Mouse (Mus musculus): ENCODE measurements at regions not wholly inside any gene's neighbourhood (a gene's known extent, or its start where the extent isn't known, plus 50 kb on each side); places are given as distances from the start of the nearest gene placed in this dataset.

DNA sequence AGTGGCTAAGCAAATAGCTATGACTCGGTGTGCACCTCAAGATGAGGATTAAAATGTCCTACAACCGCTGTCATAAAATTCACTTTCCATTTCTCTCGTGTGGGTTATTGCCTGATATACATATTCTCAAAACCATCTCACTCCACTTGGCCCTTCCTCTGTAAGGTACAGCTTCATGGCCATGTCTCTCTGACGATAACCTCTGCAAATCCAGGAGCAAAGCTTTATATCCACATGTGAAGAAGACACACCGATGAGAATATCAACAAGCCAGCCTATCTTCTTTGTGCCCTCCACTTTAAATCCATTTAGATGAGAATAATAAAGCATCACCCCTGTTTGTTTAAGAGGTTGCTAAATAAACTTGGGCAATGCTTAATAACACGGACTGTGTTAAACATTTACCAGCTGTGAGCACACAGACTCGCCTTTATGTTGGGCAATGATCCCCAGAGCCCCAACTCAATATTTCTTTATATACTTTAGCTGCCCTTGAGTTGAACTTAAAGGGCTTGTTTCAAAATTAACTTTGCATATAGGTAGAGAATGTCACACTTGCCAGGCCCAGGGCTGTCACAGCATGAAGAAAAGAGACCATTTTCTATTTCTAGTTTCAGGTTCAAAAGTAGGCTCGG is 161.2 kb upstream of the Ccdc122 start:
- no peak for DNase-seq (ENCODE audit: extremely low spot score in 1 of 2, low spot score in 2 of 2)
- intact Hi-C loops (cut with DNase I) = loop anchor here (2.0 to 10.0 kb wide), 3 partner anchors 111 to 371 kb away; partner anchors contain the start of gene Serp2

DNA sequence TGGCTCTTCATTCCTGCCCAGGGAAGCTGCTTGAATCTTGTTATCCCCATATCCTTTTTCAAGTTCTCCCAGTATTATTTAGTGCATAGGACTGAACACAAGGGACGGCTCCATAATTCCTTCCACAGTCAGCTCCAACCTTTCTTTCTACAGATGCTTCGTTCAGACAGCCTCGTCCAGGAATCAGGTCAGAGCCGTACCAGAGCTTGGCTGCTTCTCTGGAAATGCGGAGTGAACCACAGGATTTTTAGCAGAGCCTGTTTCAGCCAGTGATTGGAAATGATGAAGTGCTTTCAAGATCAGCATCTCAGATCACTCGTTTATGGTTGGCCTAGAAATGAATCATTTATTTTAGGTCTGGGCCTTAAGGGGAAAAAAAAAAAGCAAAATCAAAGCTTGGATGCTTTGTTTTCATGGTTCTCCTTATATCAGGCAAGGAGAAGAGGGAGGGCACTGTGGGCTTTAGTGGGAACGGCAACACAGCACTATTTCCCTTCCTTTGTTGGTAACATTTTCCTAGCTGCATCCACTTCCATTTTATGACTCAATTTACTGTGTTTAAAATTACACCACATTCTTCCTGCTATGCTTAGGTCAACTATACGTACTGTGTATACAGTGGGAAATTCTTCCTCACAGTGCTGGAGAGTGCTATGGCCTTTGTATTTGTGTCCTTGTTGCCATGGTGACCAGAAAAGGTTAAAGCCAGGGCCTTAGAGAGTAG is 161.9 kb upstream of the Ccdc122 start:
- intact Hi-C loops (cut with DNase I) = loop anchor here (2.0 to 10.0 kb wide), 4 partner anchors 37 to 370 kb away; partner anchors contain the start of gene Serp2
- DNase-seq (ENCODE audit: extremely low spot score in 1 of 2, low spot score in 2 of 2) = no peak

DNA sequence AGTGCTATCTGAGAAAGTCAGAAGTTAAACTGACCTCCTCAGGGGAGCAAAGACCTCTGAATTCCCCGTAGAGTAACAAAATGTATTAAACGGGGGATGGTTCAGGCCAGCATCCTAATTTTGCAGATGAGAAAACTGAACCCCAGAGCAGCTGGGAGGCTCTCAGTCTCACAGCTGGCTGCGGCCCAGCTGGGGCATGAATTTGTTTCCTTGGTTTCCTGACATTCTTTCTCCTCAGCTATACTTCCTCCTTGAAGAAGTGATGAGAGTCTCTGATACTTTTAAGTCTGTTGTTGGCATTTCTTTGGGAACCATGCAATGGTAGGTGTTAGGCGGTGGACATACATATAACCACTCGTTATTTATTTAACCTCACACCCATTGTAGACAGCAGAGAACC is 162.9 kb upstream of the Ccdc122 start:
- DNase-seq (ENCODE audit: extremely low spot score in 1 of 2, low spot score in 2 of 2) = no peak
- intact Hi-C loops (cut with DNase I) = loop anchor here (2.0 to 10.0 kb wide), 3 partner anchors 36 to 369 kb away; no protein-coding TSS in a partner anchor

DNA sequence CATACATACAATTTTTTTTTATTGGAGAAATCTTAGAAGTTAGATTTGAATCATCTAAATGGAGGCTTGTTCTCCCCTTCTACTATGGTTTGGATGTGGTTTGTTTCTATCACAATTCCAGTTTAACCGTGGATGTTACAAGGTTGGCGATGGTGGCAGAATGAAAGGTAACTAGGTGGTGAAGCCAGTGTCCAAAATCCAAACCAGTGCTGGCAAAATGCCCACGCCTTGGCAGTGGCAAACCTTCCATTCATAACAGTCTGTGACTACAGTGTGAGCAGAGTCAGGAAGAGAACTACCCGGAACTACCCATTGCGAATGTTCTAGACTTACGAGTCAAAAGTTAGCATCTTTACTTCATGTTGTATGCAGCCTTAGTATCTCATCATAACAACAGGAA is 163.6 kb upstream of the Ccdc122 start:
- intact Hi-C loops (cut with DNase I) = loop anchor here (5.0 to 10.0 kb wide), 2 partner anchors 36 to 108 kb away; no protein-coding TSS in a partner anchor
- no peak for DNase-seq (ENCODE audit: extremely low spot score in 1 of 2, low spot score in 2 of 2)

DNA sequence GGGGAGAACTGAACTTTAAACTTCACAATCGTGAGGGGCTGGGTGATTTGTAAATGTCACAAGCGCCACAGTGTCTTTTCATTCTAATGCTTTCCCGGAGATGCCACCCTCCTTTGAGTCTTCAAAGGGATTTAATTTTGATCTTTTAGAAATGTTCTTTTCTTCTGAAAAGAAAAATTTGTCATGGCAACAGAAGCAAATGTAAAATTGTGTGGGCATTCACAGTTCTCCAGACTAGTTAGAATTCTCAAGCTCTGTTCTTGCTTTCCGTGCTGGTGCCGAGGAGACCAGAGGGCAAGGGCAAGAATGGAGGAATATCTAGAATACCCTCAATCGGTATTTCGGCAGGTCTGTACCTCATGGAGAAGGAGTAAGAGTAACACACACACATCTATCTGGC is 164.1 kb upstream of the Ccdc122 start:
- no peak for DNase-seq (ENCODE audit: extremely low spot score in 1 of 2, low spot score in 2 of 2)

DNA sequence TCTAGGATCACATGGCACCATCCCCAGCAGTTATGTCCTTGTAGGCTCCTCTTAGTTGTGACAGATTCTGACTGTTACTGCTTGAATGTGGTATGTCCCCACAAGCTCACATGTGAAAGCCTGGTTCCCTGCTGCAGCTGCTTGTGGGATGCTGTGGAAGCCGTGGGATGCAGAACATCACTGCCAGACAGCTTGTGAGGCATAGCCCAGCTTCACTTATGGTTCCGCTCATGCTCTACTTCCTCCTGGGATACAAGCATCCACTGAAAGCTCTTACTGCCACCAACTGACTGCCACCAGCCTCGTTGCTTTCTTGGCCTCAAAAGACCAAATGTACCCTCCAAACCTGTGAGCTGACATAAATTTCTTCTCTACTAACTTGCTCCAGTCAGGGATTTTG is 167.7 kb upstream of the Ccdc122 start:
- intact Hi-C loops (cut with DNase I) = no loop called here
- no peak for DNase-seq (ENCODE audit: extremely low spot score in 1 of 2, low spot score in 2 of 2)

More for the DNA sequence above, 164.1 kb upstream of the Ccdc122 start:
- intact Hi-C loops (cut with DNase I) = loop anchor here (5.0 to 10.0 kb wide), 2 partner anchors 35 to 108 kb away; no protein-coding TSS in a partner anchor

DNA sequence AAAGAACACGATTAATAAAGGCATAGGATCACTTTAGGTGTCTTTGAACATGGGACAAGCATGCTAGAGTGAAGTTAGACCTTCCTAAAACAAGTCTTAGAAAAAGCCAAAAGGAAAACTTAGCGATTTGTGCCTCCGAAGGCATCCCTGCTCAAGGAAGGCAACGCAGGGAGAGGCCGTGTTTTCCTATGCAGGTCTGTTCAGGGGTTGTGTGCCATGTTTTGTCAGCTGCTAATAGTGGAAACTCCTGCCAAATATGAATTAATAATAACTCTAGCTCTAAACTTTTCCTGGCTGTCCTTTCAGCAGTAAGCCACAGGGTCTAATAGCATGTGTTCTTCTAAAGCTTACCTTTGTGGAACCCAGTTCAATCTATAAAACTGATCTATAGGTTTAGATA is 168.4 kb upstream of the Ccdc122 start:
- DNase-seq (ENCODE audit: extremely low spot score in 1 of 2, low spot score in 2 of 2) = no peak
- intact Hi-C loops (cut with DNase I) = no loop called here

DNA sequence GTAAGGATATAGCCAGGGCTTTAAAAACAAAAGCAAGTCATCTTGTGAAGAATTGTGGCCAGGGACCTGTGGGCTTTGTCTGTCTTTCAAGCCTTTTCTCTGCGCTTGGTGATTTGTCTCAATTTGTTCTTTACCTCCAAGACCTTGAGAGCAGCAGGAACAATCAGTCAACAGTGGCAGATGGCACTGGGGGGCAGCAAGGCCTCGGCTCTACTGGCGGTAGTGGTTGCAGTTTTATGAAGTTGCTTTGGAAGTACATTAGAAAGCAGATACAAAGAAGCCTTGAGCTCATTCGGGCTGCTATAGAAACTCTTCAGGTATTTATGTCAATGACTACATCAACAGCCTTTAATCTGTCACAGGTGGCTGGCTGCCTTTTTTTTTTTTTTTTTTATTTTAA is 171.9 kb upstream of the Ccdc122 start:
- intact Hi-C loops (cut with DNase I) = no loop called here
- DNase-seq (ENCODE audit: extremely low spot score in 1 of 2, low spot score in 2 of 2) = no peak

DNA sequence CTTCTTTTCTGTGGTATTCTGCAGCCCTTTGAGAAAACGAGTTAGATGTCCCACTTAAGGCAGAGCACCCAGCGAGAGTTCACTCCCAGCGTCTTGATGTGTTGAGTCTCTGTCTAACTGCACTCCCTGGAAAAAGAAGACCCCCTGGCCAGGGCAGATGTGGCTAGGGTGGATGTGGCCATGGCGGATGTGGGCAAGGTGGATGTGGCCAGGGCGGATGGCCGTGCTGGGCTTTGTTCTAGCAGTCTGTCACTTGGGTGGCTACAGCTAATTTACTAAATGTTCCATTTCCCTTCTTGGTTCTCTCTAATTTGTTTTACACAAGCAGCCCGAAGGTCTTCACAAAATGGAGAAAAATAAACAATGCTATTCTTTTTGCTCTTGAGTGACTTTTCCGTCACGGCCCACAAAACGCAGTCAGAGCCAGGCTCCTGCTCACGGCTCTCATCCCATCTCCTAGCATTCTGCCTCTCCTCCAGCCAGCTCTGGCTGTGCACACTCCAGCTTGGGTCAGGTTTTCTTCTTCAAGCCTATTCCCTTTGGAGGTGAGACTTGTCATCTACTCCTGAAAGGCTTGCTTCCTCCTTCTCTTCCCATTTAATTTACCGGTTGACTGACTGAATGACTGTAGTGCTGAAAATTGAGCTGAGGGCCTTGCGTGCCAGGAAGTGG is 173.4 kb upstream of the Ccdc122 start:
- intact Hi-C loops (cut with DNase I) = no loop called here
- no peak for DNase-seq (ENCODE audit: extremely low spot score in 1 of 2, low spot score in 2 of 2)

DNA sequence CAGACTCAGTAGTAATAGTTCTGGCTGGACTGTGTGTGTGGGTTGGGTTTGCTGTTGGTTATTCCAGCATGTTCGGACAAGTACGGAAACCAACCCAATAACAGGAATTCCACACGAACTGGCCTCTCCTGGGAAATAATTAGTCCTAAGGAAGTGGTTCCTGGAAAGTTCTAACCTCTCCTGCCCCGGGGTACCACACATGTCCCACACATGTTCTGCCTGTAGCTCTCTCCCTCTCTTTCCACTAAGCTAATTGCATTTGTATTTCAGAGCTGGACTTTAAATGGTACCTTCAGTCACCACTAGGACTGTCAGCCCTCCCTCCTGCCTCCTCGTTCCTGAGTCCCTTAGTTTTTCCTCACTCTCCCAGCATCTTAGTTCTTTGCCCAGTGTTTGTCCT is 178.2 kb upstream of the Ccdc122 start:
- intact Hi-C loops (cut with DNase I) = no loop called here
- no peak for DNase-seq (ENCODE audit: extremely low spot score in 1 of 2, low spot score in 2 of 2)

DNA sequence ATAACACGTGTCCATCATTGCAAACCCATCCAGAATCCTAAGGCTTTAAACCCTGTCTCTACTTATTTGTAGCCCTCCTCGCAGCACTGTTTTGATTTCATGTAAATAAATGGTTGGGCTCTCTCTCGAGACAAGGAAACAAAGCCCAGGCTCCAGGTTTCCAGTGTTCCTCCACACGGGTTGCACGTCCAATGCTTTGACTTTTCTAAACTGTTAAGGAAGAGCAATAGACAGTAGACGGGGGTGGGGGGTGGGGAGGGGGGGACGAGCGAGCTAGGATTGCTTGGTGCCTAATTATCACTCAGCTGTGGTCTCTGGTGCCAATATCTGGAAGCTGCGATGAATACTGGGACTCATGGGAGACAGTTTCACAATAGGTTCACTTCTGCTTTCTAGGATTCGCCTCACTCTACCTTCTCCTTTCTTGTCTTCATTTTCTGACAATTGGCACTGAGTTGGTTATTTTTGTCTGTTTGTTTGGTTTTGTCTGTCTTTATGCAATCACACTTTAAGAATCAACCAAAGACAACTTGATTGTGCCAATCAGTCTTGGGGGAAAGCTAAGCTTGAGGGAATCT is 179.3 kb upstream of the Ccdc122 start:
- intact Hi-C loops (cut with DNase I) = no loop called here
- DNase-seq (ENCODE audit: extremely low spot score in 1 of 2, low spot score in 2 of 2) = no peak

DNA sequence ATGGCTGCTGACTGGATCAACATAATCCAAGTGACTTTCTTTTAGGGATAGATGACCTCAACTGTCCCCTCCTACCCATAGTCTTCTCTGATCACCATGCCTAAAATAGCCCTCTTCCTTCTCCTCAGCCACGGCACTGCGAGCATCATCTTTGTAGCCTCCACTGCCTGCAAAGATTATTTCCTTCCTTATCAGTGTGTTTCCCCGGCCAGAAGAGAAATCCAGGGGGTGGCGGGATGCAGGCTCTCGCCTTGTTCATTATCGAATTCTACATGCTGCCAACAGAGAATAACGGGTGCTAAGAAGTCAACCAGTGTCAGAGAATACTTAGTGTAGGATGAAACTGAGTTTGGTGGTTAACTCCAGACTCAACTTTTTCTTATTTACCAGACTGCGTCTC is 180.0 kb upstream of the Ccdc122 start:
- intact Hi-C loops (cut with DNase I) = no loop called here
- DNase-seq (ENCODE audit: extremely low spot score in 1 of 2, low spot score in 2 of 2) = no peak

DNA sequence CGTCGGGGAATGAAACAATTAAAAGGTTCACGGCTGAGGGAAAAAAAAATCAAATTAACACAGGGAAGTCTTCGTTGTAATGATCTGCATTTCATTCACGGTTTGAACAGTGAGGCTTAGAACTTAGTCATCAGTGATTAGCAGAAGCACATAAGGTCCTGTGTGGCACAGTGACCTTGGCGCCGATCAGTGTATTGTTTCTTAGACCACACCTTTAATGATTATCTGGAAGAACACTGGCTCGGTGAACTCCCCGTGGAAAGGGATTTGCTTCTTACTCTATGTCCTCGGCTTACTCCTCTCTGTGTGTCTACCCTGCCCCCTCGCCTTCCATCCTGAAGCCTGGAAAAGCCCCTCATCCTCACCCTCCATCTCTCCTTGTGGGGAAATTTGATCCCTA is 181.6 kb upstream of the Ccdc122 start:
- intact Hi-C loops (cut with DNase I) = no loop called here

DNA sequence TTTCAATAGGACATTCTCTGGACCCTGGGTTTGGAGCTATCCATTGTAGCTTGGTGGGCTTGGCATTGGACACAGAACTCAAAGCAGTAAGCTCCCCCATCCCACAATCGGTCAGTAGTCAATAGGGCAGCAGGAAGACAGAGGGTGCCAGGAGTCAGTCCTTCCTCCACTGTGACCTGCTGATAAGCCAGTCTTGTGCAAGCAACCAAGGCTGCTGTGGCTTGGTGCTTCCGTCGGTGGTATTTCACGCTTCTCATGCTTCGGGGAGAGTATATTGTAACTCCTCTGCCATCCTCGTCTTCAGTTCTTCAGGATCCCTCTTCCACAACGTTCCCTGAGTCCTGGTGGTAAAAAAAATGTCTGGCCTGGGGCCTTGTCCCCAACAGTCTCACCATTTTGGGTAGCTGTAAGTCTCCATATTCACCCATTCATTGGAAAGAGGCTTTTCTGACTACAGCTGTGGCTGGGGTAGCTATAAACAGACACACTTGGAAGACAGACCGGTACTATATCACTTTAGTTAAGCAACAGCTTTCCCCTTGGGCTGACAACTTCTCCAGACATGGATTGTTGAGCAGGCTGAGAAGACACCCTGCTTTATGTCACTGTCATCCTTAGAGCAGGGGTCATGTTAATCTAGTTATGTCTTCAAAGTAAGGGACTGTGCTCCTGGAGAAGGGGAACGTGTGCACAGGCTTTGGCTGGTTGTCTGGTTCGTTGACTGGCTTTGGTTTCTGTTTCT is 184.9 kb upstream of the Ccdc122 start:
- no peak for DNase-seq (ENCODE audit: extremely low spot score in 1 of 2, low spot score in 2 of 2)
- intact Hi-C loops (cut with DNase I) = no loop called here

More for the DNA sequence above, 181.6 kb upstream of the Ccdc122 start:
- DNase-seq (ENCODE audit: extremely low spot score in 1 of 2, low spot score in 2 of 2) = no peak

DNA sequence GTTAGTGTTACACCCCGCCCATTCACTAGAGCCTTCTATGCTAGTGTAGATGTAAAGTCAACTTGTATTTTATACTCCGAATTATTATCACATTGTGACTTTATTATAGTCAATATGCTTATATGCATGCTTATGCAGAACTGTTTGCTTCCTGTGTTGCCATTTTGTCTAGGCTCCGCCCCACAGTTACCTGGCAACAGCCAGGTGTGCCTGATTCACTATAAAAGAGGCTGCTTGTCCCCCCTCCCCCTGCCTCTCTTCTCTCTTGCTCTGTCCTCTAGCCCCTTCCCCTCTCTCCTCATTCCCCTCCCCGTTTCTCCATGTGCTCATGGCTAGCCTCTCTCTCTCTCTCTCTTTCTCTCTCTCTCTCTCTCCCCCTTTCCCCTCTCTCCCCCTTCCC is 185.9 kb upstream of the Ccdc122 start:
- intact Hi-C loops (cut with DNase I) = no loop called here

DNA sequence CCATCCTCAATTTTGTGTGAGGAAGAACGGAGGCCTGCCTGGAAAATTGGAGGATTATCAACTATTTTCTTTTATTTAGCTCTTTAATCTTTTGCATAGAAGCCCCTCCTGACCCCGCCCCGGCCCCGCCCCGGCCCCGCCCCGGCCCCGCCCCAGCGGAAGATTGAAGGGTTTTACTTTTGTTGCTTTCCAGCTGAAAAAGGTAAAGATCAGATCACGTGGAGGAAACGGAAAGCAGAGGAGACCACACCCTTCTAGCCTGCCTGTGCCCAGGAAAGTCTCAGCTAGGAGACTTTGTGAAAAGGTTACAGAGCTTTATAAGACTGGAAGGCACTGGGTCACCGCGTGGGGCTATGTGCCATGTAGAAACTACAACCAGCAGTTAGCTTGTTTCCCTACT is 186.5 kb upstream of the Ccdc122 start:
- intact Hi-C loops (cut with DNase I) = no loop called here
- no peak for DNase-seq (ENCODE audit: extremely low spot score in 1 of 2, low spot score in 2 of 2)

More for the DNA sequence above, 185.9 kb upstream of the Ccdc122 start:
- no peak for DNase-seq (ENCODE audit: extremely low spot score in 1 of 2, low spot score in 2 of 2)

DNA sequence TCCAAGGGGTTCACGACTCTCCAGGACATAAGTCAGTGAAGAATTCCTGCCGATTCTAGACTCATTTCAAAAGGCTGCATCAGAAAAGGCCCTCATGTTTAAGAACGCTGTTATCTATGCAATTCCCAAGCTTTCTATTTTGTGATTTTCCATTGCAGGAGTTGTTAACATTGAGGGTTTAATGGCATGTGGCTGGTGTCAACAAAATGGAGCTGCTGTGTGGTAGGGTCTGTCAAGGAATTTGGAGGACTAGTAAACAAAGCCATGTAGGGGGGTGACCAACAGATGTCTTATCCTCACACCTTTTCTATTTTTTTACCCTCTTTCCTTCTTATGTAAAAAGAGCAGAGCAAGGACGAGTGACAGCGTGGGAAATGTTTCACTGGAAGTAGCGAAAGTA is 186.9 kb upstream of the Ccdc122 start:
- intact Hi-C loops (cut with DNase I) = no loop called here

DNA sequence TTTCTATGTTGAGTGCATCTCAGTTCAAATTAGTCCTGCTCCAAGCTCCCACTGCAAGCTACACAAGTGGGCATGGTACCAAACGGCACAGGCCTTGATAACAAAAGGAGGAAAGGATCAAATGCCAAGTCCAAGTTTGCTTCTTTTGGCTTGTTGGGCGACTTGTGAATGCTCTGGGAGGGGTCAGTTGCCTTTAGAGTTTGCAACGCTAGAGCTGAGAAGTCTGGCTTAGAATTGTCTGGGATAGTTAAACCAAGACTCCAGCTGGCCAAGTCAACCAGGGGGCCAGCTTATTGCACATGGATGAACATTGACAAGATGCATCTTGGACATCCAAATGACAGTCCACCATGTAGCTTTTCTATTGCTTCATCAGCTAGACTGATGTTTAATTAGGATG is 187.5 kb upstream of the Ccdc122 start:
- intact Hi-C loops (cut with DNase I) = no loop called here
- no peak for DNase-seq (ENCODE audit: extremely low spot score in 1 of 2, low spot score in 2 of 2)

More for the DNA sequence above, 186.9 kb upstream of the Ccdc122 start:
- DNase-seq (ENCODE audit: extremely low spot score in 1 of 2, low spot score in 2 of 2) = no peak

DNA sequence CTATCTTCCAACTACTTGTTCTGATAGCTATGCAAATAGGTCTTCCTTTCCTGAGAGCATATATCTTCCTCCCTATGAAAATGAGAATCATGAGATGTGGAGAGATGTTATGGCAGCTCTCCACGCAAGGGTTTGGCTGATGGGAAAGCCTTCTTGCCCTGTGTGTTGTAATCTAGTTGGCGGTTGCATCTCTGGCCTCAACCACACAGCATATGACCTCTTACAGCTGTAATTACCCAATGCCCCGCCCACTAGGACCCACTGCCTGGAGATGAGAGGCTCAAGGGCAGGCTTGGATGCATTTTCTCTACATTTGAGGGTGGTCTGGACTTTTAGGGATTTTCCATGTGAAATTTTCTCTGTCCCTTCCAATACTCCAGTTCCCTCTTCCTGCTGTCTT is 190.9 kb upstream of the Ccdc122 start:
- no peak for DNase-seq (ENCODE audit: extremely low spot score in 1 of 2, low spot score in 2 of 2)
- intact Hi-C loops (cut with DNase I) = no loop called here
